Mouse (Mus musculus) hindbrain, postnatal 0 days (tissue): Measurements from ENCODE around the gene Mdfi. TPM values are rescaled to one million over a fixed set of nuclear protein-coding genes. Genes with fewer than 3 reads are reported as not detected.

Source experiments
- ATAC-seq: fragments of 200-750 bp; cut with Nextera tagmentation; 2 replicates; pipeline ENCODE4 v1.8.0; 2017; ENCODE audit warnings: mild to moderate bottlenecking, moderate TSS enrichment, moderate library complexity
- DNase-seq: peaks from one replicate; pipeline ENCODE4 v3.0.0-alpha.2; 2015; ENCODE audit warnings: low spot score
- H3K27ac ChIP-seq: fragments of 300-500 bp; sonication (generic); 2 replicates; pipeline ENCODE4 v1.5.1; 2014; ENCODE audit warnings: mild to moderate bottlenecking
- H3K27me3 ChIP-seq: fragments of 300-500 bp; sonication (generic); 2 replicates; pipeline ENCODE4 v1.6.1; 2014; ENCODE audit warnings: low read length, mixed read lengths; ENCODE audit not compliant: insufficient read depth
- H3K36me3 ChIP-seq: fragments of 300-500 bp; sonication (generic); 2 replicates; pipeline ENCODE4 v1.6.1; 2014; ENCODE audit warnings: low read length, mixed read lengths; ENCODE audit not compliant: insufficient read depth
- H3K4me1 ChIP-seq: fragments of 300-500 bp; sonication (generic); 2 replicates; pipeline ENCODE4 v1.6.1; 2014; ENCODE audit warnings: antibody characterized with exemption, low read length, mixed read lengths; ENCODE audit not compliant: insufficient read depth
- H3K4me2 ChIP-seq: fragments of 300-500 bp; sonication (generic); 2 replicates; pipeline ENCODE4 v1.6.1; 2014; ENCODE audit warnings: low read depth, mild to moderate bottlenecking, low read length, moderate library complexity, mixed read lengths
- H3K4me3 ChIP-seq: fragments of 300-500 bp; sonication (generic); 2 replicates; pipeline ENCODE4 v1.5.1; 2014; ENCODE audit warnings: low read length
- H3K9ac ChIP-seq: fragments of 300-500 bp; sonication (generic); replicated peaks from 2 replicates; pipeline ENCODE4 v1.6.1; 2014; ENCODE audit warnings: mild to moderate bottlenecking, low read length, moderate library complexity, mixed read lengths
- H3K9me3 ChIP-seq: fragments of 300-500 bp; sonication (generic); 2 replicates; pipeline ENCODE4 v1.6.1; 2016; ENCODE audit warnings: low read length, mixed read lengths
- CTCF ChIP-seq: IDR thresholded peaks from 2 replicates; pipeline ENCODE4 v1.5.1; 2016; ENCODE audit warnings: antibody characterized with exemption, control low read depth, low read depth
- WGBS: fragments of 180-500 bp; shearing (Covaris S2); extraction: QIAGEN DNeasy Blood & Tissue Kit; methylation state at CpG from one replicate; pipeline ENCODE4 v1.1.7; 2014; 5-methylcytosine and 5-hydroxymethylcytosine counted together
- polyA plus RNA-seq: library from polyadenylated mRNA; unstranded; fragments of >200 nt; fragmentation: Nextera tagmentation; extraction: Ambion mirVana; gene quantifications from 2 replicates; pipeline ENCODE4 v1.2.1, GENCODE M21; 2015
- total RNA-seq: library from RNA; depleted of rRNA; stranded (reverse); fragments of >200 nt; gene quantifications from 2 replicates; pipeline ENCODE4 v1.2.3, GENCODE M21; 2014

Gene Mdfi
- total and polyA plus RNA-seq, 2 experiments from 2014 or later: 2.6 to 38.7 TPM

GRCm38 (mm10) chr17:47837808-47838207 is 3.3 kb upstream of the Mdfi start:
- TF ChIP-seq CTCF: no peak
- H3K36me3 ChIP-seq: no peaks in the 10 kb centered on the region
- WGBS: 52% methylated on average over 6 of the region's 6 CpGs
- no peak overlapping the region for H3K4me2 ChIP-seq
- peaks cover 19% of the 10 kb centered on the region; the same call in 1 of the 2 replicates for H3K27me3 ChIP-seq
- no peak overlapping the region for H3K27ac ChIP-seq
- 0 out of 2 replicates have a peak, but pooled peaks cover 3% of the 10 kb centered on the region for H3K4me1 ChIP-seq
- DNase-seq: no peak
- no peaks in the 10 kb centered on the region for H3K9me3 ChIP-seq
- no peak overlapping the region for H3K9ac ChIP-seq
- no peak overlapping the region for H3K4me3 ChIP-seq
- ATAC-seq: no peak

- no peak for ATAC-seq
- TF ChIP-seq CTCF: no peak
- no peak overlapping the region for H3K27ac ChIP-seq
- H3K4me2 ChIP-seq: peak overlapping the region; percentile 100
- peaks cover 22% of the 10 kb centered on the region; the same call in 1 of the 2 replicates for H3K27me3 ChIP-seq
- H3K9ac ChIP-seq: peak overlapping the region; percentile 44; the same call in 1 of the 2 replicates
- H3K4me3 ChIP-seq: peak overlapping the region; percentile 53
- DNase-seq: no peak
- H3K9me3 ChIP-seq: no peaks in the 10 kb centered on the region
- no peaks in the 10 kb centered on the region for H3K36me3 ChIP-seq
- 1% methylated on average over 45 of the region's 45 CpGs for WGBS
- 0 out of 2 replicates have a peak, but pooled peaks cover 3% of the 10 kb centered on the region for H3K4me1 ChIP-seq
Measured at GRCm38 (mm10) chr17:47833628-47834481, 636 bp downstream of the Mdfi start.

- H3K36me3 ChIP-seq: no peaks in the 10 kb centered on the region
- TF ChIP-seq CTCF: no peak
- H3K27me3 ChIP-seq: peaks cover 22% of the 10 kb centered on the region; the same call in 1 of the 2 replicates
- H3K4me2 ChIP-seq: peak overlapping the region; percentile 100
- peak; percentile 27; the same call in 1 of the 2 replicates for ATAC-seq
- H3K9me3 ChIP-seq: no peaks in the 10 kb centered on the region
- peak overlapping the region; percentile 53 for H3K4me3 ChIP-seq
- H3K9ac ChIP-seq: peak overlapping the region; percentile 44
- WGBS: under 1% methylated on average over 36 of the region's 45 CpGs
- H3K4me1 ChIP-seq: 0 out of 2 replicates have a peak, but pooled peaks cover 3% of the 10 kb centered on the region
- no peak overlapping the region for H3K27ac ChIP-seq
- DNase-seq: peak; percentile 51
Measured at GRCm38 (mm10) chr17:47833029-47833627, 1.4 kb downstream of the Mdfi start.

- Histone ChIP-seq H3K27ac (no peak overlapping the region), H3K9me3 (no peaks in the 10 kb centered on the region), H3K27me3 (peaks cover 22% of the 10 kb centered on the region; the same call in 1 of the 2 replicates), H3K36me3 (no peaks in the 10 kb centered on the region), H3K9ac (peak overlapping the region; percentile 44), H3K4me3 (peak overlapping the region; percentile 53), H3K4me2 (peak overlapping the region; percentile 100), H3K4me1 (0 out of 2 replicates have a peak, but pooled peaks cover 3% of the 10 kb centered on the region)
- 2% methylated on average over 17 of the region's 17 CpGs for WGBS
- DNase-seq (no peak), ATAC-seq (peak; percentile 45; the same call in 1 of the 2 replicates)
- TF ChIP-seq CTCF: no peak
Measured at GRCm38 (mm10) chr17:47832501-47833028, 1.9 kb downstream of the Mdfi start.

GRCm38 (mm10) chr17:47831772-47832171 is 2.7 kb downstream of the Mdfi start:
- no peak for TF ChIP-seq CTCF
- no peak overlapping the region for H3K27ac ChIP-seq
- peak overlapping the region; percentile 100; the same call in 1 of the 2 replicates for H3K4me2 ChIP-seq
- no peak overlapping the region for H3K9ac ChIP-seq
- H3K27me3 ChIP-seq: peaks cover 22% of the 10 kb centered on the region; the same call in 1 of the 2 replicates
- no peak overlapping the region for H3K4me3 ChIP-seq
- no peak for ATAC-seq
- no peaks in the 10 kb centered on the region for H3K36me3 ChIP-seq
- 57% methylated on average over 5 of the region's 5 CpGs for WGBS
- 0 out of 2 replicates have a peak, but pooled peaks cover 3% of the 10 kb centered on the region for H3K4me1 ChIP-seq
- no peaks in the 10 kb centered on the region for H3K9me3 ChIP-seq
- DNase-seq: no peak

GRCm38 (mm10) chr17:47831161-47831560 is 3.3 kb downstream of the Mdfi start:
- Histone ChIP-seq H3K4me1 (0 out of 2 replicates have a peak, but pooled peaks cover 3% of the 10 kb centered on the region), H3K36me3 (no peaks in the 10 kb centered on the region), H3K9me3 (no peaks in the 10 kb centered on the region), H3K27me3 (peaks cover 22% of the 10 kb centered on the region; the same call in 1 of the 2 replicates), H3K9ac (no peak overlapping the region), H3K4me2 (no peak overlapping the region), H3K4me3 (no peak overlapping the region), H3K27ac (no peak overlapping the region)
- 21% methylated on average over 9 of the region's 9 CpGs for WGBS
- peak; percentile 30; the same call in 1 of the 2 replicates for ATAC-seq
- no peak for TF ChIP-seq CTCF
- DNase-seq: no peak
